Mouse (Mus musculus): ENCODE results near the gene Gm4985.
"Not testable (repeated sequence)": the region's sequence is repeated elsewhere in the genome, so short reads cannot be mapped to it uniquely, and the experiment has no call there.

The Gm4985 gene

GRCm38 (mm10) chrX:23958834-23959233 is at the start of gene Gm4985:
TSS of gene Gm4985 (minus strand) at chrX:23958934.
- DNase-seq = not testable (repeated sequence)

GRCm38 (mm10) chrX:23954161-23954560 is 4.6 kb downstream of the Gm4985 start:
- no peak for DNase-seq

Measured in kidney, postnatal 25 days (tissue).